Mouse (Mus musculus): ENCODE measurements around the gene Adamtsl3. TPM values are rescaled to one million over a fixed set of nuclear protein-coding genes. Genes with fewer than 3 reads are reported as not detected.

Gene Adamtsl3
- total and polyA plus RNA-seq, 2 experiments from 2014 or later, result 1.2 to 4.2 TPM

- Histone ChIP-seq H3K9me3 (ENCODE audit: low read length) (no peaks in the 10 kb centered on the region), H3K27ac (ENCODE audit: low read depth, low read length) (no peak overlapping the region), H3K36me3 (ENCODE audit: insufficient read depth, low read length) (no peaks in the 10 kb centered on the region), H3K27me3 (ENCODE audit: insufficient read depth, low read length) (no peaks in the 10 kb centered on the region), H3K4me1 (ENCODE audit: insufficient read depth, low read length) (no peaks in the 10 kb centered on the region), H3K9ac (replicated peaks; ENCODE audit: low read length, poor library complexity, severe bottlenecking) (no peak overlapping the region), H3K4me2 (ENCODE audit: low read depth, low read length, poor library complexity, severe bottlenecking) (no peak overlapping the region), H3K4me3 (ENCODE audit: low read depth, low read length) (no peak overlapping the region)
- no peak for TF ChIP-seq CTCF (IDR thresholded peaks at IDR 0.05)
- WGBS, result 82% methylated on average over 3 of the region's 3 CpGs
- DNase-seq (ENCODE audit: low spot score) (no peak), ATAC-seq (ENCODE audit: low FRiP score) (no peak)
Measured at GRCm38 (mm10) chr7:82371411-82371810, 35.9 kb downstream of the Adamtsl3 start.

GRCm38 (mm10) chr7:82378311-82378710 lies 42.8 kb downstream of the Adamtsl3 start:
- TF ChIP-seq CTCF (IDR thresholded peaks at IDR 0.05), result no peak
- no peaks in the 10 kb centered on the region for H3K27me3 ChIP-seq (ENCODE audit: insufficient read depth, low read length)
- no peak overlapping the region for H3K27ac ChIP-seq (ENCODE audit: low read depth, low read length)
- DNase-seq (ENCODE audit: low spot score) (no peak), ATAC-seq (ENCODE audit: low FRiP score) (no peak)
- no peak overlapping the region for H3K4me3 ChIP-seq (ENCODE audit: low read depth, low read length)
- no peaks in the 10 kb centered on the region for H3K4me1 ChIP-seq (ENCODE audit: insufficient read depth, low read length)
- H3K9me3 ChIP-seq (ENCODE audit: low read length), result no peaks in the 10 kb centered on the region
- 80% methylated on average over 1 of the region's 1 CpGs for WGBS
- no peaks in the 10 kb centered on the region for H3K36me3 ChIP-seq (ENCODE audit: insufficient read depth, low read length)
- no peak overlapping the region for H3K4me2 ChIP-seq (ENCODE audit: low read depth, low read length, poor library complexity, severe bottlenecking)
- H3K9ac ChIP-seq (replicated peaks; ENCODE audit: low read length, poor library complexity, severe bottlenecking), result no peak overlapping the region

- Histone ChIP-seq H3K27ac (ENCODE audit: low read depth, low read length) (no peak overlapping the region), H3K27me3 (ENCODE audit: insufficient read depth, low read length) (no peaks in the 10 kb centered on the region), H3K9me3 (ENCODE audit: low read length) (no peaks in the 10 kb centered on the region), H3K9ac (replicated peaks; ENCODE audit: low read length, poor library complexity, severe bottlenecking) (no peak overlapping the region), H3K36me3 (ENCODE audit: insufficient read depth, low read length) (no peaks in the 10 kb centered on the region), H3K4me1 (ENCODE audit: insufficient read depth, low read length) (no peaks in the 10 kb centered on the region), H3K4me2 (ENCODE audit: low read depth, low read length, poor library complexity, severe bottlenecking) (no peak overlapping the region), H3K4me3 (ENCODE audit: low read depth, low read length) (no peak overlapping the region)
- DNase-seq (ENCODE audit: low spot score) (no peak), ATAC-seq (ENCODE audit: low FRiP score) (no peak)
- 87% methylated on average over 7 of the region's 7 CpGs for WGBS
- TF ChIP-seq CTCF (IDR thresholded peaks at IDR 0.05), result no peak
Measured at GRCm38 (mm10) chr7:82379765-82380164, 44.3 kb downstream of the Adamtsl3 start.

GRCm38 (mm10) chr7:82382843-82383535 lies 47.5 kb downstream of the Adamtsl3 start:
- Histone ChIP-seq H3K36me3 (ENCODE audit: insufficient read depth, low read length) (no peaks in the 10 kb centered on the region), H3K4me2 (ENCODE audit: low read depth, low read length, poor library complexity, severe bottlenecking) (no peak overlapping the region), H3K9ac (replicated peaks; ENCODE audit: low read length, poor library complexity, severe bottlenecking) (no peak overlapping the region), H3K4me1 (ENCODE audit: insufficient read depth, low read length) (no peaks in the 10 kb centered on the region), H3K9me3 (ENCODE audit: low read length) (no peaks in the 10 kb centered on the region), H3K4me3 (ENCODE audit: low read depth, low read length) (no peak overlapping the region), H3K27me3 (ENCODE audit: insufficient read depth, low read length) (no peaks in the 10 kb centered on the region), H3K27ac (ENCODE audit: low read depth, low read length) (no peak overlapping the region)
- 76% methylated on average over 4 of the region's 4 CpGs for WGBS
- TF ChIP-seq CTCF (IDR thresholded peaks at IDR 0.05), result no peak
- no peak for DNase-seq (ENCODE audit: low spot score)
- ATAC-seq (ENCODE audit: low FRiP score), result no peak

GRCm38 (mm10) chr7:82383536-82383848 lies 48.0 kb downstream of the Adamtsl3 start:
- Histone ChIP-seq H3K27ac (ENCODE audit: low read depth, low read length) (no peak overlapping the region), H3K36me3 (ENCODE audit: insufficient read depth, low read length) (no peaks in the 10 kb centered on the region), H3K9me3 (ENCODE audit: low read length) (no peaks in the 10 kb centered on the region), H3K9ac (replicated peaks; ENCODE audit: low read length, poor library complexity, severe bottlenecking) (no peak overlapping the region), H3K27me3 (ENCODE audit: insufficient read depth, low read length) (no peaks in the 10 kb centered on the region), H3K4me3 (ENCODE audit: low read depth, low read length) (no peak overlapping the region), H3K4me2 (ENCODE audit: low read depth, low read length, poor library complexity, severe bottlenecking) (no peak overlapping the region), H3K4me1 (ENCODE audit: insufficient read depth, low read length) (no peaks in the 10 kb centered on the region)
- DNase-seq (ENCODE audit: low spot score) (no peak), ATAC-seq (ENCODE audit: low FRiP score) (no peak)
- WGBS, result 86% methylated on average over 3 of the region's 3 CpGs
- TF ChIP-seq CTCF (IDR thresholded peaks at IDR 0.05), result no peak

GRCm38 (mm10) chr7:82387121-82387520 lies 51.6 kb downstream of the Adamtsl3 start:
- H3K9me3 ChIP-seq (ENCODE audit: low read length), result no peaks in the 10 kb centered on the region
- ATAC-seq (ENCODE audit: low FRiP score) (no peak), DNase-seq (ENCODE audit: low spot score) (no peak)
- H3K4me3 ChIP-seq (ENCODE audit: low read depth, low read length), result no peak overlapping the region
- no peaks in the 10 kb centered on the region for H3K36me3 ChIP-seq (ENCODE audit: insufficient read depth, low read length)
- 91% methylated on average over 3 of the region's 3 CpGs for WGBS
- no peak for TF ChIP-seq CTCF (IDR thresholded peaks at IDR 0.05)
- no peak overlapping the region for H3K27ac ChIP-seq (ENCODE audit: low read depth, low read length)
- no peak overlapping the region for H3K9ac ChIP-seq (replicated peaks; ENCODE audit: low read length, poor library complexity, severe bottlenecking)
- H3K4me2 ChIP-seq (ENCODE audit: low read depth, low read length, poor library complexity, severe bottlenecking), result no peak overlapping the region
- no peaks in the 10 kb centered on the region for H3K4me1 ChIP-seq (ENCODE audit: insufficient read depth, low read length)
- H3K27me3 ChIP-seq (ENCODE audit: insufficient read depth, low read length), result no peaks in the 10 kb centered on the region
